Mouse (Mus musculus) cortical plate, adult 2 months (tissue): ENCODE results near the gene Exosc6. TPM values are rescaled to one million over a fixed set of nuclear protein-coding genes. Genes with fewer than 3 reads are reported as not detected.
A peak's percentile ranks its signal among the peaks of the same experiment; 100 is the strongest.
"Not testable (repeated sequence)": the region's sequence is repeated elsewhere in the genome, so short reads cannot be mapped to it uniquely, and the experiment has no call there.

Experiments used
- H3K27ac ChIP-seq: fragments of 200-500 bp; 2 replicates; pipeline ENCODE4 v1.5.1; 2012; ENCODE audit warnings: low read length, control low read depth, inconsistent platforms; ENCODE audit not compliant: insufficient read depth
- H3K4me1 ChIP-seq: fragments of 200-500 bp; 2 replicates; pipeline ENCODE4 v1.6.1; 2011; ENCODE audit warnings: low read length; ENCODE audit not compliant: control insufficient read depth, insufficient read depth
- H3K4me3 ChIP-seq: fragments of 200-500 bp; 2 replicates; pipeline ENCODE4 v1.5.1; 2011; ENCODE audit warnings: mild to moderate bottlenecking, low read length, control low read depth; ENCODE audit not compliant: insufficient read depth
- CTCF ChIP-seq: fragments of 200-500 bp; IDR thresholded peaks from 2 replicates; pipeline ENCODE4 v1.5.1; 2011; ENCODE audit warnings: mild to moderate bottlenecking, control low read depth, low read length; ENCODE audit not compliant: insufficient read depth; ENCODE audit errors: extremely low read depth
- POLR2A ChIP-seq: fragments of 200-500 bp; IDR thresholded peaks from 2 replicates; pipeline ENCODE4 v1.6.1; 2011; ENCODE audit warnings: mild to moderate bottlenecking, low read length, control low read depth; ENCODE audit not compliant: insufficient read depth; ENCODE audit errors: extremely low read depth
- polyA plus RNA-seq: library from polyadenylated mRNA; depleted of rRNA; stranded (reverse); fragments of >200 nt; gene quantifications from 2 replicates; pipeline ENCODE4 v1.2.3, GENCODE M21; 2012; rRNA removed

The Exosc6 gene
- polyA plus RNA-seq: not detected in 2 replicates

DNA sequence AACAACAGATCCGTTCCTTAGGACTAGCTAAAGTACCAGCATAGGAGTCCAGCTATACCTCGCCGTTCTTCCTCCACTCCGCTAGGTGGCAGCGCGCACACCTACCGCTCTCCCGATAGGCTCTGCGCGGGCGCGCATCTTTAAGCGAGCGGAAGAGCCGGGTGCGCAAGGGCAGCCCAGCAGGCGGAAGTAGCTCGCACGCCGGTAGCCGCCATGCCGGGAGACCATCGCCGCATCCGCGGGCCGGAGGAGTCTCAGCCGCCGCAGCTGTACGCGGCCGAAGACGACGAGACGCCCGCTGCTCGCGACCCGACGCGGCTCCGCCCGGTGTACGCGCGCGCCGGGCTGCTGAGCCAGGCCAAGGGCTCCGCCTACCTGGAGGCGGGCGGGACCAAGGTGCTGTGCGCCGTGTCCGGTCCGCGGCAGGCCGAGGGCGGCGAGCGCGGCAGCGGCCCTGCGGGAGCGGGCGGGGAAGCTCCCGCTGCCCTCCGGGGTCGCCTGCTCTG lies at the start of gene Exosc6:
Gene Exosc6, plus strand, starts transcription at position 182 of the 506 bp plus-strand sequence.
- peak; percentile 85 for TF ChIP-seq CTCF
- TF ChIP-seq POLR2A: peak; percentile 38; the same call in 1 of the 2 replicates
- Histone ChIP-seq H3K4me1 (no peaks in the 10 kb centered on the region), H3K4me3 (peak within 1 kb of the TSS; percentile 66), H3K27ac (peak within 1 kb of the TSS; percentile 72)

DNA sequence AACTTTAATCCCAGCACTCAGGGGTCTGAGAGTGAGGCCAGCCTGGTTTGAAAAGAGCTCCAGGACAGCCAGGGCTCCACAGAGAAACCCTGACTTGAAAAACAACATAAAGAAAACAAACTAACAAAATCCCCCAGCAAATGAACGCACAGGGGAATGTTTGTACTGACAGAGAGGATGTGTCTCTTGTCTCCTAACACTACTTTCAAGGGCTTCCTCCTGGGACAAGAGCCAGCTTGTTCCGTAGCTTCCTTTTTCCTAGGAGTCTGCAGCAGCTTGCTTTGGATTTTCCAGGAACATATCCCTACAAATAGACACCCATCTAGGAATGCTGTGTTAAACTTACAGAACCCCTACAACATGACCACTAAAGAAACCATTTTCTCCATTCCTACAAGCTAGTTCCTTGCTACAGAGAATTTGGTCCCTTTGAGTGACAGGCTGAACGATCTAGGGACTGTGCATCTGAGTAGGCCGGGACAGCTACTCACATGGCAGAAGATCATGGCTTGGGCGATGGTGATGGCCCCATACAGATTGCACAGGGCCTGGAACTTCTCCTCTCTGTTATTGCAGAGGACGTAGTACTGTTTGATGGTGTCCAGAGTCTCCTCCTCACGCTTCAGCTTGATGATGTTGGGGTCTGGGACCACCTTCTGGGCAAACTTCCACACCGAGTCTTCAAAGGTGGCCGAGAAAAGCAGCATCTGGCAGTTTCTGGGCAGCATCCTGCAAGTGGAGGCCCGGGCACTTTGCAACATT lies 45.7 kb upstream of the Exosc6 start:
- not testable (repeated sequence) for H3K4me1 ChIP-seq, H3K4me3 ChIP-seq, H3K27ac ChIP-seq

DNA sequence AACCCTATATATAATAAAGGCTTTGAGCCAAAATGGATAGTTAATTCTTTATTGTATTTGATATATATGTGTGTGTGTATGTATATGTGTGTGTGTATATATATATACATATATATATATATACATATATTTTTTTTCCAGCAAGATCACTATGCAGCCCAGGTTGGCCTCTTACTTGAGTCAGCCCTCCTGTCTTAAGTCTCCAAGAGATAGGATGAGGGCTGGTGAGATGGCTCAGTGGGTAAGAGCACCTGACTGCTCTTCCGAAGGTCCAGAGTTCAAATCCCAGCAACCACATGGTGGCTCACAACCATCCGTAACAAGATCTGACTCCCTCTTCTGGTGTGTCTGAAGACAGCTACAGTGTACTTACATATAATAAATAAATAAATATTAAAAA lies 29.5 kb upstream of the Exosc6 start:
- not testable (repeated sequence) for H3K27ac ChIP-seq, H3K4me1 ChIP-seq, H3K4me3 ChIP-seq

DNA sequence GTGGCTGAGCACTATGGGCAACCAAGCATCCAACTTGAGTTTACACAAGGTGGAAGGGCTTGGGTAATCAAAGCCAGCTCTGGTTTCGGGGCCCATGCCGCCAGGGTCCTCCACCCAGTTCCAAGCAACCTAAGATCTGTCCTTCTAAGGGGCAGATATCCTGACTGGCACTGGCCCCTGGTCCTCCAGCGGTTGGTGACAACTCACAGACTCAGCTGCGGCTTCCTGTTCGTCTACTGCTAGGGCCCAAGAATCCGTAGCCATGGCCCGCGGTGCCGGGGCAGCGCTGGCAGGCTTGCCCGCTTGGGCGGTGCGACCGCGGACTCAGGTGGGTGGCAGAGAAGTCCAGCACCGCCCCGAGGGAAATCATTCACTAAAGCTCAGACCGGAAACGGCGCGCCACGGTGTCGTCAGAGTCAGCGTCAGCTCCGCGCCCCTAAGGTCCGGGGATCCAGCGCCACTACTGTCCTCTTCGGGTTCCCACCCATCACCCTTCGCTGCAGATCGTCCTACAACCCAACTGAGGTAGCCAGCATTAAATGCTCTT lies 28.7 kb upstream of the Exosc6 start:
- peak; percentile 91 for TF ChIP-seq POLR2A
- TF ChIP-seq CTCF: no peak
- no peak overlapping the region for H3K27ac ChIP-seq

DNA sequence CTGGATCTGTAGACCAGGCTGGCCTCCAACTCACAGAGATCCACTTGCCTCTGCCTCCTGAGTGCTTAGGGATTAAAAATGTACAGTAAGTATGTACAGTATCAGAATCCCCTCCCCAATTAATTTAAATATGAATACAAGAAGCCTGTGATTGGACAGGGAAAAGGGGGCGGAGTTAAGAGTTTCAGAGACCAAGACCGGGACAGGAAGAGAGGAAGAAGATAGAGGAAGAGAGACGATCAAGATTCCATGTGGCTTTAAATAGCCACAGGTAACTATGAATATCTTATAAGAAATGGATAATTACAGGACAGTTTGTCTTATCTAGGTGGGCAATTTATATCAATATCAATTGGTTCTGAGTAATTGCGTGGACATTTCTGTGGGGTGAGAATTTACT lies 26.6 kb upstream of the Exosc6 start:
- TF ChIP-seq CTCF (no peak), POLR2A (no peak)
- H3K4me3 ChIP-seq: no peak overlapping the region

More for the DNA sequence above, 28.7 kb upstream of the Exosc6 start:
- Histone ChIP-seq H3K4me3 (peak overlapping the region; percentile 89), H3K4me1 (no peaks in the 10 kb centered on the region)

DNA sequence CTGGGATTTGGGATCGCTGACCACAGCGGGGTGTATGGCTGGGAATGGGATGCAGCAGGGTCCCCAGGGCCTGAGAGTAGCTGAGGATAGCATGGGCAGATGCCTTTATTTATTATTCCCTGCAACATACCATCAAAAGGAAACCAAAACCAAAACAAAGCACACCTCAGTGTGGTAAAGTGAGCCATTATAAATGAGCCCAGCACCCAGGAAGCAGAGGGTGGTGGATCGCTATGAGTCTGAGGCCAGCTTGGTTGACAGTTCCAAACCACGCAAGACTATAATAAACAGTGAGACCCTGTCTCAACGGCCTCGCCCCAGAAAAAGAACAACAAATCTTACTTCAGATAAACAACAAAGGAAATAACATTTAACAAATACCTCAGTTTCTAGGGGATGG lies 26.1 kb upstream of the Exosc6 start:
- no peak overlapping the region for H3K4me3 ChIP-seq
- no peaks in the 10 kb centered on the region; the same call in 1 of the 2 replicates for H3K4me1 ChIP-seq
- H3K27ac ChIP-seq: no peak overlapping the region
- TF ChIP-seq CTCF: no peak
- TF ChIP-seq POLR2A: no peak

More for the DNA sequence above, 26.6 kb upstream of the Exosc6 start:
- no peaks in the 10 kb centered on the region for H3K4me1 ChIP-seq
- no peak overlapping the region for H3K27ac ChIP-seq

DNA sequence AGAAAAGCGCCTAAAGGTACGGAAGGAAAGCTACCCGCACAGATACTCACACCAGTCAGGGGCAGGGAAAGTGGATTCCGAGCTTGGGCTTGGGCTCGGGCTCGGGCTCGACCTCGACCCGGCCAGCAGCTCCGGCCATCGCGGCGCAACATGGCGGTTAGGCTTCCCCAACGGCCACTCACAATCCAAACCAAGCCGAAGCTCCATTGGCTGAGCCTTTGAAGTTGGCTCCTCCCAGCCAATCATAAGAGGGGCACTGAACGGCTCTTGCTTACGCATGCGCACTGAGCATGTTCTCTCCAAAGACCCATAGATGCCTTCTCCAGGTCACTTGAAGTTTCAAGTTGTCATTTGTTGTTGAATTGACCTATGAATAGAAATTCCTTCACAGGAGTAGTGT lies 24.6 kb upstream of the Exosc6 start, which contains the start of gene Ddx19b:
Gene Ddx19b, minus strand, starts transcription at position 180 of the 400 bp plus-strand sequence.
- no peak within 1 kb of the TSS for H3K4me3 ChIP-seq
- peaks cover 4% of the 10 kb centered on the region; the same call in 1 of the 2 replicates for H3K4me1 ChIP-seq
- TF ChIP-seq CTCF: no peak
- no peak for TF ChIP-seq POLR2A
- no peak within 1 kb of the TSS for H3K27ac ChIP-seq

DNA sequence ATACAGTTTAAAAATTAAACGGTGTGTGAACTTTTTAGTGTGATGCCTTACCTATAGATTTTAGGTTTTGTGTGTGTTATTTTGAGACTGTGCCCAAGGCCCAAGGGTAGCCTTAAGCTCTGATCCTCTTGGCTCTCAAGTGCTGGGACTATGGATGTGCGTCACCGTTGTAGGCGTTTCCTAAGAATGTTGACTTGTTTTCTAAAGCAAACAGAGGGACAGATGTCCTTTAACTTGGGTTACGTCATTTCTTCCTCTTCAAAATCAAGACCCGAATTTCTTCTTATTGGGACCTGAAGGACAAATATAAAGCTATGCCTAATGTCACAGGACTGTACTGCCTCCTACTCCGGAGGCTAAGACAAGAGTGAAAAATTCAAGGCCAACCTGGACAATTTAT lies 23.2 kb upstream of the Exosc6 start, which contains the start of gene Aars:
Gene Aars, plus strand, starts transcription at position 229 of the 400 bp plus-strand sequence.
- TF ChIP-seq CTCF (no peak), POLR2A (no peak)
- H3K4me1 ChIP-seq: peaks cover 4% of the 10 kb centered on the region; the same call in 1 of the 2 replicates
- peak within 1 kb of the TSS; percentile 63 for H3K4me3 ChIP-seq
- peak within 1 kb of the TSS; percentile 30 for H3K27ac ChIP-seq

DNA sequence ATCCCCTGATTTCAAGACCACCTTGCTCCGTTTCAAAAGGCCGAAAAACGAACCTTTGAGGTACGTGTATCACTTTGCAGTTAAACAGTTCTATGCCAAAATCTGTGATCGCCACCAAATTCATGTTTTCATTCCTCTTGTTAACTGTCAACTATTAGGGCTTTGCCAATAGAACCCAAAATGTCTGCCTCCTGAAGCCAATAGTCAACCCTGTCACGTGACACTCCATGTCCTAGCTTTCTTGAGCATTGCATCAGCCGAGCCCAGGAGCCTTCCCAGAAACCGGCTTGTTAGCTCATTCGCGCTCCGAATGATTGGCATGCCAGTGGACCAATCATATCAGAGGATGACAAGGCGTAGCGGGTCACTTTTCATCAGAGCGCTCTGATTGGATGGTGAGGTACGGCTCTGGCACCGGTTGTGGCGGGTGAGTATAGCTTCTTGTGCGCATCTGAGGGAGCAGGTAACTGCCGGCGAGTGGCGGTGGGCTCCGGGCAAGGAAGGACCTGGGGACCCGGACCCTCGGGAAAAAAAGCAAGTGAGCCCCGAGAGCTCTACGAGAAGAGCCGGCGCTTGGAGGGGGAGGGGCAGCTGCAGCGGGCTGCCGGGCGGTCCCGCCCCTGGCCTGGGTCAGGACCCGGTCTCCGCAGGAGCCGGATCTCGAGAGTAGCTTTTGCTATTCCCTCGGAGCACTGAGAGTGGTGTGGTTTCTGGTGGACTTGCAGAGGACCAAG lies 22.5 kb upstream of the Exosc6 start:
- peaks cover 4% of the 10 kb centered on the region; the same call in 1 of the 2 replicates for H3K4me1 ChIP-seq
- peak overlapping the region; percentile 63 for H3K4me3 ChIP-seq
- peak; percentile 85 for TF ChIP-seq POLR2A
- TF ChIP-seq CTCF: no peak
- H3K27ac ChIP-seq: peak overlapping the region; percentile 30
